16 mouse cellular contexts compared by ENCODE assay signal in genomic region chr5:133940841-133941240, GRCm38 (mm10).
DNase-seq lines count a peak whose midpoint lies in the region; ATAC-seq and TF ChIP-seq lines count a peak whose summit lies in the region.
"Had no signal": no experiment of that assay in that cellular context is flagged by ENCODE, and none has a peak within 500 bp of the region (broad histone marks: within the 10 kb centered on the region; RNA-seq: fewer than 3 reads in every experiment).

No protein-coding gene starts in this region.

- H3K4me2 ChIP-seq in hindbrain, postnatal 0 days (ENCODE audit: low read depth, low read length) = no peak overlapping the region
- H3K4me2 ChIP-seq in hindbrain, embryonic 16.5 days (ENCODE audit: low read length) = no peak overlapping the region
- no peak overlapping the region for H3K4me2 ChIP-seq in forebrain, postnatal 0 days (ENCODE audit: low read depth)
- no peak overlapping the region for H3K4me2 ChIP-seq in midbrain, postnatal 0 days (ENCODE audit: low read depth, low read length, poor library complexity, severe bottlenecking)
- H3K4me2 ChIP-seq: liver, embryonic 15.5 days; neural tube, embryonic 12.5 days had no signal

- ATAC-seq in hindbrain, postnatal 0 days = no peak
- no peak for ATAC-seq in hindbrain, embryonic 16.5 days
- ATAC-seq in forebrain, postnatal 0 days = peak; percentile 77
- no peak for ATAC-seq in midbrain, postnatal 0 days (ENCODE audit: low FRiP score)
- ATAC-seq: inflammation-experienced regulatory T-cells, adult 6 months had no signal

- 60% methylated on average over 3 of the region's 3 CpGs for WGBS in hindbrain, postnatal 0 days
- 74% methylated on average over 3 of the region's 3 CpGs for WGBS in hindbrain, embryonic 16.5 days
- WGBS in forebrain, postnatal 0 days = 50% methylated on average over 3 of the region's 3 CpGs
- 81% methylated on average over 3 of the region's 3 CpGs for WGBS in midbrain, postnatal 0 days

- peak; percentile 25 for DNase-seq in hindbrain, postnatal 0 days (ENCODE audit: low spot score)
- DNase-seq in cerebellum, adult 18-20 months = peak; percentile 81 to 93
- peak; percentile 82 for DNase-seq in forebrain, postnatal 0 days
- DNase-seq in right cerebral cortex, postnatal 25 days = peak; percentile 56
- DNase-seq in midbrain, postnatal 0 days (ENCODE audit: low spot score) = no peak
- DNase-seq in gastrocnemius, adult 8-10 months (ENCODE audit: low spot score in 2 of 2) = no peak
- DNase-seq in adrenal gland, adult (ENCODE audit: inconsistent age in 2 of 2, low spot score in 1 of 2) = no peak
- DNase-seq: heart, postnatal 14 days; lung, postnatal 36 days; midbrain, embryonic 14.5 days; thymus, postnatal 14 days had no signal

- no peak overlapping the region for H3K27ac ChIP-seq in hindbrain, postnatal 0 days
- H3K27ac ChIP-seq in hindbrain, embryonic 16.5 days (ENCODE audit: low read depth, low read length) = no peak overlapping the region
- peak overlapping the region; percentile 23; the same call in 1 of the 2 replicates for H3K27ac ChIP-seq in forebrain, postnatal 0 days (ENCODE audit: low read depth, low read length)
- H3K27ac ChIP-seq in midbrain, postnatal 0 days (ENCODE audit: low read depth, low read length) = no peak overlapping the region
- H3K27ac ChIP-seq: limb, embryonic 10.5 days; liver, embryonic 15.5 days; neural tube, embryonic 12.5 days had no signal

- no peaks in the 10 kb centered on the region for H3K4me1 ChIP-seq in hindbrain, postnatal 0 days (ENCODE audit: insufficient read depth, low read length)
- H3K4me1 ChIP-seq in hindbrain, embryonic 16.5 days (ENCODE audit: control insufficient read depth, insufficient read depth, low read depth, low read length) = peaks cover 5% of the 10 kb centered on the region
- peaks cover 9% of the 10 kb centered on the region; the same call in 1 of the 2 replicates for H3K4me1 ChIP-seq in forebrain, postnatal 0 days (ENCODE audit: insufficient read depth)
- no peaks in the 10 kb centered on the region for H3K4me1 ChIP-seq in midbrain, postnatal 0 days (ENCODE audit: insufficient read depth, low read length)
- H3K4me1 ChIP-seq: limb, embryonic 10.5 days; liver, embryonic 15.5 days had no signal

- H3K27me3 ChIP-seq in hindbrain, postnatal 0 days (ENCODE audit: insufficient read depth, low read length) = no peaks in the 10 kb centered on the region
- no peaks in the 10 kb centered on the region for H3K27me3 ChIP-seq in hindbrain, embryonic 16.5 days (replicated peaks; ENCODE audit: control insufficient read depth, insufficient read depth, low read length)
- no peaks in the 10 kb centered on the region for H3K27me3 ChIP-seq in forebrain, postnatal 0 days (ENCODE audit: insufficient read depth, low read length)
- no peaks in the 10 kb centered on the region for H3K27me3 ChIP-seq in midbrain, postnatal 0 days (ENCODE audit: insufficient read depth, low read length)
- H3K27me3 ChIP-seq: liver, embryonic 15.5 days; neural tube, embryonic 12.5 days had no signal

- H3K9ac ChIP-seq in hindbrain, postnatal 0 days (replicated peaks; ENCODE audit: low read length) = no peak overlapping the region
- H3K9ac ChIP-seq in hindbrain, embryonic 16.5 days (ENCODE audit: low read depth, low read length) = no peak overlapping the region
- no peak overlapping the region for H3K9ac ChIP-seq in forebrain, postnatal 0 days
- no peak overlapping the region for H3K9ac ChIP-seq in midbrain, postnatal 0 days (replicated peaks; ENCODE audit: low read length, poor library complexity, severe bottlenecking)
- H3K9ac ChIP-seq: liver, embryonic 15.5 days; neural tube, embryonic 12.5 days had no signal

- H3K4me3 ChIP-seq in hindbrain, postnatal 0 days (ENCODE audit: low read length) = no peak overlapping the region
- H3K4me3 ChIP-seq in hindbrain, embryonic 16.5 days (ENCODE audit: low read length) = no peak overlapping the region
- H3K4me3 ChIP-seq in forebrain, postnatal 0 days (ENCODE audit: low read depth, low read length) = no peak overlapping the region
- H3K4me3 ChIP-seq in midbrain, postnatal 0 days (ENCODE audit: low read depth, low read length) = no peak overlapping the region
- H3K4me3 ChIP-seq: limb, embryonic 10.5 days; liver, embryonic 15.5 days; neural tube, embryonic 12.5 days had no signal

- no peaks in the 10 kb centered on the region for H3K9me3 ChIP-seq in hindbrain, postnatal 0 days (ENCODE audit: low read length)
- H3K9me3 ChIP-seq in hindbrain, embryonic 16.5 days (ENCODE audit: control insufficient read depth, low read length) = no peaks in the 10 kb centered on the region
- H3K9me3 ChIP-seq in forebrain, postnatal 0 days (ENCODE audit: low read length) = no peaks in the 10 kb centered on the region
- no peaks in the 10 kb centered on the region for H3K9me3 ChIP-seq in midbrain, postnatal 0 days (ENCODE audit: low read length)
- H3K9me3 ChIP-seq: limb, embryonic 10.5 days; liver, embryonic 15.5 days; neural tube, embryonic 12.5 days had no signal

- no peaks in the 10 kb centered on the region for H3K36me3 ChIP-seq in hindbrain, postnatal 0 days (ENCODE audit: insufficient read depth, low read length)
- H3K36me3 ChIP-seq in hindbrain, embryonic 16.5 days (ENCODE audit: control insufficient read depth, insufficient read depth, low read length) = no peaks in the 10 kb centered on the region
- no peaks in the 10 kb centered on the region for H3K36me3 ChIP-seq in forebrain, postnatal 0 days (ENCODE audit: insufficient read depth)
- H3K36me3 ChIP-seq in midbrain, postnatal 0 days (ENCODE audit: insufficient read depth, low read length) = no peaks in the 10 kb centered on the region
- H3K36me3 ChIP-seq: limb, embryonic 10.5 days; liver, embryonic 15.5 days; neural tube, embryonic 12.5 days had no signal

- no peak for TF ChIP-seq CTCF in hindbrain, postnatal 0 days (IDR thresholded peaks at IDR 0.05; ENCODE audit: low read depth)
- no peak for TF ChIP-seq CTCF in forebrain, postnatal 0 days (IDR thresholded peaks at IDR 0.05; ENCODE audit: low read depth)
- no peak for TF ChIP-seq CTCF in midbrain, postnatal 0 days (IDR thresholded peaks at IDR 0.05)

Comparison
In these comparisons a context has a peak if more than half of its experiments do, and no peak if none do; other contexts are left out.
1. DNase-seq: peak in hindbrain, postnatal 0 days (single experiment), cerebellum, adult 18-20 months (2 of 2), forebrain, postnatal 0 days (single experiment) and right cerebral cortex, postnatal 25 days (single experiment); none in midbrain, postnatal 0 days (single experiment), gastrocnemius, adult 8-10 months (0 of 2) and adrenal gland, adult (0 of 2).